Mouse (Mus musculus): ENCODE data around the gene Flrt1. TPM values are rescaled to one million over a fixed set of nuclear protein-coding genes. Genes with fewer than 3 reads are reported as not detected.

Gene Flrt1
- 2.6 and 4.1 TPM in 2 replicates for polyA plus RNA-seq (2015; fragmentation: Nextera tagmentation; extraction: Ambion mirVana)

GRCm38 (mm10) chr19:7105544-7105943 is at the start of gene Flrt1:
Flrt1 (minus strand) TSS chr19:7105729.

GRCm38 (mm10) chr19:7056248-7057087 is 49.1 kb downstream of the Flrt1 start, which contains the start of gene Macrod1:
Macrod1 (plus strand) TSS chr19:7056810.

Other genes starting within 250 kb of the Flrt1 start
- 0.80 and 0.82 TPM in 2 replicates for gene Ccdc88b, start 247.5 kb downstream of the Flrt1 start, polyA plus RNA-seq (2015; fragmentation: Nextera tagmentation; extraction: Ambion mirVana)
- 97.2 and 142 TPM in 2 replicates for gene Trmt112, start 196.0 kb downstream of the Flrt1 start, polyA plus RNA-seq (2015; fragmentation: Nextera tagmentation; extraction: Ambion mirVana)
- 373 and 481 TPM in 2 replicates for gene Prdx5, start 195.6 kb downstream of the Flrt1 start, polyA plus RNA-seq (2015; fragmentation: Nextera tagmentation; extraction: Ambion mirVana)
- gene Esrra, start 183.9 kb downstream of the Flrt1 start, polyA plus RNA-seq (2015; fragmentation: Nextera tagmentation; extraction: Ambion mirVana) = 11.7 and 11.8 TPM in 2 replicates
- 1.5 and 5.6 TPM in 2 replicates for gene Catsperz, start 180.3 kb downstream of the Flrt1 start, polyA plus RNA-seq (2015; fragmentation: Nextera tagmentation; extraction: Ambion mirVana)
- 0.55 and 0.68 TPM in 2 replicates for gene Kcnk4, start 171.2 kb downstream of the Flrt1 start, polyA plus RNA-seq (2015; fragmentation: Nextera tagmentation; extraction: Ambion mirVana)
- gene Bad, start 163.9 kb downstream of the Flrt1 start, polyA plus RNA-seq (2015; fragmentation: Nextera tagmentation; extraction: Ambion mirVana) = 117 and 144 TPM in 2 replicates
- 36.1 and 50.1 TPM in 2 replicates for gene Gpr137, start 163.2 kb downstream of the Flrt1 start, polyA plus RNA-seq (2015; fragmentation: Nextera tagmentation; extraction: Ambion mirVana)
- gene Ppp1r14b, start 130.8 kb downstream of the Flrt1 start, polyA plus RNA-seq (2015; fragmentation: Nextera tagmentation; extraction: Ambion mirVana) = 140 and 156 TPM in 2 replicates
- 19.9 and 25.4 TPM in 2 replicates for gene Plcb3, start 129.3 kb downstream of the Flrt1 start, polyA plus RNA-seq (2015; fragmentation: Nextera tagmentation; extraction: Ambion mirVana)
- 128 and 174 TPM in 2 replicates for gene Fkbp2, start 125.2 kb downstream of the Flrt1 start, polyA plus RNA-seq (2015; fragmentation: Nextera tagmentation; extraction: Ambion mirVana)
- gene Vegfb, start 118.1 kb downstream of the Flrt1 start, polyA plus RNA-seq (2015; fragmentation: Nextera tagmentation; extraction: Ambion mirVana) = 32.8 and 49.2 TPM in 2 replicates
- 30.8 and 47.0 TPM in 2 replicates for gene Dnajc4, start 113.2 kb downstream of the Flrt1 start, polyA plus RNA-seq (2015; fragmentation: Nextera tagmentation; extraction: Ambion mirVana)
- gene Nudt22, start 109.6 kb downstream of the Flrt1 start, polyA plus RNA-seq (2015; fragmentation: Nextera tagmentation; extraction: Ambion mirVana) = 33.0 and 55.2 TPM in 2 replicates
- gene Trpt1, start 109.6 kb downstream of the Flrt1 start, polyA plus RNA-seq (2015; fragmentation: Nextera tagmentation; extraction: Ambion mirVana) = 10.4 and 13.5 TPM in 2 replicates
- 8.6 and 12.4 TPM in 2 replicates for gene Fermt3, start 86.3 kb downstream of the Flrt1 start, polyA plus RNA-seq (2015; fragmentation: Nextera tagmentation; extraction: Ambion mirVana)
- 63.4 and 96.8 TPM in 2 replicates for gene Stip1, start 65.8 kb downstream of the Flrt1 start, polyA plus RNA-seq (2015; fragmentation: Nextera tagmentation; extraction: Ambion mirVana)
- gene Macrod1, start 48.9 kb downstream of the Flrt1 start, polyA plus RNA-seq (2015; fragmentation: Nextera tagmentation; extraction: Ambion mirVana) = 20.7 and 38.8 TPM in 2 replicates
- gene Otub1, start 100.6 kb upstream of the Flrt1 start, polyA plus RNA-seq (2015; fragmentation: Nextera tagmentation; extraction: Ambion mirVana) = 131 and 158 TPM in 2 replicates
- gene Cox8a, start 111.9 kb upstream of the Flrt1 start, polyA plus RNA-seq (2015; fragmentation: Nextera tagmentation; extraction: Ambion mirVana) = 1,475 and 1,664 TPM in 2 replicates
- 15.9 and 22.8 TPM in 2 replicates for gene Naa40, start 135.5 kb upstream of the Flrt1 start, polyA plus RNA-seq (2015; fragmentation: Nextera tagmentation; extraction: Ambion mirVana)
- 4.2 and 4.9 TPM in 2 replicates for gene Rcor2, start 161.6 kb upstream of the Flrt1 start, polyA plus RNA-seq (2015; fragmentation: Nextera tagmentation; extraction: Ambion mirVana)
- 22.2 and 27.2 TPM in 2 replicates for gene Mark2, start 236.1 kb upstream of the Flrt1 start, polyA plus RNA-seq (2015; fragmentation: Nextera tagmentation; extraction: Ambion mirVana)

All from adrenal gland, postnatal 0 days (tissue).